Comparison of ENCODE assay signal across 34 mouse cellular contexts in genomic region chr2:28451663-28452062, GRCm38 (mm10). TPM values are rescaled to one million over a fixed set of nuclear protein-coding genes. Genes with fewer than 3 reads are reported as not detected.
"Had no signal": no experiment of that assay in that cellular context is flagged by ENCODE, and none has a peak within 500 bp of the region (broad histone marks: within the 10 kb centered on the region; RNA-seq: fewer than 3 reads in every experiment).

No protein-coding gene starts in this region.

- H3K4me2 ChIP-seq: embryonic facial prominence, embryonic 12.5 days; embryonic facial prominence, embryonic 13.5 days; embryonic facial prominence, embryonic 15.5 days; forebrain, embryonic 12.5 days; forebrain, embryonic 13.5 days; forebrain, embryonic 15.5 days had no signal

- H3K9ac ChIP-seq: embryonic facial prominence, embryonic 12.5 days; embryonic facial prominence, embryonic 13.5 days; embryonic facial prominence, embryonic 15.5 days; forebrain, embryonic 12.5 days; forebrain, embryonic 13.5 days; forebrain, embryonic 15.5 days; forebrain, postnatal 0 days had no signal

- H3K27ac ChIP-seq: embryonic facial prominence, embryonic 10.5 days; embryonic facial prominence, embryonic 12.5 days; embryonic facial prominence, embryonic 13.5 days; embryonic facial prominence, embryonic 15.5 days; forebrain, embryonic 10.5 days; forebrain, embryonic 12.5 days; forebrain, embryonic 13.5 days; forebrain, embryonic 15.5 days; gastrocnemius, adult 2 months; heart, adult 2 months had no signal

- H3K4me3 ChIP-seq: embryonic facial prominence, embryonic 10.5 days; embryonic facial prominence, embryonic 12.5 days; embryonic facial prominence, embryonic 13.5 days; embryonic facial prominence, embryonic 15.5 days; erythroblast, embryonic 14.5 days; forebrain, embryonic 10.5 days; forebrain, embryonic 12.5 days; forebrain, embryonic 13.5 days; forebrain, embryonic 15.5 days; gastrocnemius, adult 2 months; heart, adult 2 months had no signal

- H3K9me3 ChIP-seq: embryonic facial prominence, embryonic 10.5 days; embryonic facial prominence, embryonic 12.5 days; embryonic facial prominence, embryonic 13.5 days; embryonic facial prominence, embryonic 15.5 days; forebrain, embryonic 10.5 days; forebrain, embryonic 12.5 days; forebrain, embryonic 13.5 days; forebrain, embryonic 15.5 days had no signal

- ATAC-seq: forebrain, embryonic 13.5 days; forebrain, embryonic 14.5 days; forebrain, embryonic 15.5 days; forebrain, embryonic 16.5 days; forebrain, postnatal 0 days had no signal

- H3K27me3 ChIP-seq: embryonic facial prominence, embryonic 12.5 days; embryonic facial prominence, embryonic 13.5 days; embryonic facial prominence, embryonic 15.5 days; forebrain, embryonic 12.5 days; forebrain, embryonic 13.5 days; forebrain, embryonic 15.5 days had no signal

- DNase-seq: cerebellum, adult 2 months; cerebellum, adult 8-10 months; cerebellum, adult 9-10 months; cerebellum, adult 9-11 months; cerebellum, postnatal 10 days; cerebellum, postnatal 14 days; cerebellum, postnatal 25 days; cerebellum, postnatal 36 days; embryo, embryonic 11 days; forebrain, postnatal 0 days; gastrocnemius, adult 2 months; gastrocnemius, postnatal 10 days; gastrocnemius, postnatal 14 days; gastrocnemius, postnatal 25 days; gastrocnemius, postnatal 36 days; heart, adult 18-20 months; heart, adult 2 months had no signal

RNA-seq across cellular contexts. Expression of gene Ppp1r26, which starts 5.1 kb away (rescaled TPM):
- polyA plus RNA-seq: erythroblast, embryonic 14.5 days had no signal

RNA-seq across cellular contexts. Expression of gene 1700007K13Rik, which starts 14.5 kb away (rescaled TPM):
- total RNA-seq: common myeloid progenitor, adult 5-6 weeks; gastrocnemius, adult 18-20 months; gastrocnemius, adult 8-10 months; gastrocnemius, postnatal 25 days; gastrocnemius, postnatal 36 days; granulocyte monocyte progenitor cell, adult 5-6 weeks; heart, adult 2 months had no signal
- polyA plus RNA-seq: erythroblast, embryonic 14.5 days had no signal

RNA-seq across cellular contexts. Expression of gene Gbgt1, which starts 45.0 kb away (rescaled TPM):
- total RNA-seq: common myeloid progenitor, adult 5-6 weeks; granulocyte monocyte progenitor cell, adult 5-6 weeks had no signal
- polyA plus RNA-seq: embryonic facial prominence, embryonic 11.5 days; erythroblast, embryonic 14.5 days; forebrain, embryonic 10.5 days; forebrain, embryonic 13.5 days had no signal

RNA-seq across cellular contexts. Expression of gene Gm10134, which starts 54.2 kb away (rescaled TPM):
- total RNA-seq: common myeloid progenitor, adult 5-6 weeks; forebrain, postnatal 0 days; gastrocnemius, postnatal 36 days; granulocyte monocyte progenitor cell, adult 5-6 weeks had no signal
- polyA plus RNA-seq: cerebellum, adult 2 months; embryonic facial prominence, embryonic 10.5 days; embryonic facial prominence, embryonic 11.5 days; embryonic facial prominence, embryonic 13.5 days; erythroblast, embryonic 14.5 days; forebrain, embryonic 10.5 days; forebrain, embryonic 11.5 days; forebrain, embryonic 14.5 days had no signal
